Mouse (Mus musculus): ENCODE measurements around the gene Cuedc1.

- TF ChIP-seq CTCF (IDR thresholded peaks at IDR 0.05; ENCODE audit: borderline replicate concordance, extremely low read depth, insufficient read depth, insufficient read length) (no peak), POLR2A (IDR thresholded peaks at IDR 0.05; ENCODE audit: borderline replicate concordance, extremely low read depth, insufficient read depth, insufficient read length, poor library complexity, severe bottlenecking) (no peak)
Measured at GRCm38 (mm10) chr11:88123731-88124130, 25.9 kb downstream of the Cuedc1 start.

Data from brain, embryonic 14.5 days (tissue).